Mouse (Mus musculus) mammary gland, adult 2 months (tissue): ENCODE data around the gene Pick1. TPM values are rescaled to one million over a fixed set of nuclear protein-coding genes. Genes with fewer than 3 reads are reported as not detected.

Experiments
- polyA plus RNA-seq: library from polyadenylated mRNA; depleted of rRNA; stranded (reverse); fragments of >200 nt; gene quantifications from 2 replicates; pipeline ENCODE4 v1.2.3, GENCODE M21; 2012; ENCODE audit warnings: low replicate concordance; rRNA removed

The Pick1 gene
- polyA plus RNA-seq, result 24.4 and 24.7 TPM in 2 replicates

GRCm38 (mm10) chr15:79229058-79229821 is at the start of gene Pick1, which contains the start of gene Gm49486:
Gene Pick1, plus strand, starts transcription at chr15:79229173.
Gene Gm49486, plus strand, starts transcription at chr15:79229391.

DNA sequence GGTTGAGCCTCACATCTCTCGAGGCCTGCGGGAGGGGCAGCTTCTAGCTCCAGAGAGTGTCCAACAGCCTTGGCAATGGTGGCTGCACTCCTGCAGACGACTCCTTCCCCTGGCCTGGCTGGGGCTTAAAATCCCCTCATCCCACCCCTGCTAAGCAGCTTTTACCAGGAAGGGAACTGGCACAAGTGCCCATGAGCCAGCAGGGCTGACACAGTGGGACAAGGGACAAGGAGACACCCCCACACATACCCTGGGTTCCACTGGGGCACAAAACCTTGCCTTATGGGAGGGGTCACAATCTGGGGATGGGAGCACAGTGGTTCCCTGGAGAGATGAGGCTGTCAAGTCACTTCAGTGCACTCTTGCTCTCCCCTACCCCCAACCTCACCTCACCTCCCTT is 25.7 kb downstream of the Pick1 start, which contains the start of gene Slc16a8:
Gene Slc16a8 (minus strand): TSS at position 101 of the 400 bp plus-strand sequence.

GRCm38 (mm10) chr15:79285399-79285798 is 56.4 kb downstream of the Pick1 start, which contains the start of gene Baiap2l2:
Gene Baiap2l2, minus strand, starts transcription at chr15:79285537.

Other genes with a start within 250 kb of the Pick1 start
- gene H1f0, start 200.7 kb upstream of the Pick1 start, polyA plus RNA-seq, result 54.9 and 109 TPM in 2 replicates
- 0.22 and 2.2 TPM in 2 replicates for gene Galr3, start 187.3 kb upstream of the Pick1 start, polyA plus RNA-seq
- 50.2 and 76.0 TPM in 2 replicates for gene Ankrd54, start 166.3 kb upstream of the Pick1 start, polyA plus RNA-seq
- 133 and 209 TPM in 2 replicates for gene Eif3l, start 154.0 kb upstream of the Pick1 start, polyA plus RNA-seq
- gene Micall1, start 120.3 kb upstream of the Pick1 start, polyA plus RNA-seq, result 31.8 and 55.0 TPM in 2 replicates
- 30.3 and 37.2 TPM in 2 replicates for gene Polr2f, start 88.2 kb upstream of the Pick1 start, polyA plus RNA-seq
- 1.7 and 2.4 TPM in 2 replicates for gene 1700088E04Rik, start 87.9 kb upstream of the Pick1 start, polyA plus RNA-seq
- gene Sox10, start 63.9 kb upstream of the Pick1 start, polyA plus RNA-seq, result 49.5 and 61.8 TPM in 2 replicates
- gene Gm49486, start 218 bp downstream of the Pick1 start, polyA plus RNA-seq, result 0.16 TPM in 1 of 2 replicates, not detected in the other
- 0.39 and 0.56 TPM in 2 replicates for gene Slc16a8, start 25.6 kb downstream of the Pick1 start, polyA plus RNA-seq
- gene Baiap2l2, start 56.4 kb downstream of the Pick1 start, polyA plus RNA-seq, result 3.0 and 9.8 TPM in 2 replicates
- gene Pla2g6, start 99.2 kb downstream of the Pick1 start, polyA plus RNA-seq, result 40.1 and 46.3 TPM in 2 replicates
- 3.9 and 7.9 TPM in 2 replicates for gene Maff, start 117.4 kb downstream of the Pick1 start, polyA plus RNA-seq
- 174 and 318 TPM in 2 replicates for gene Tmem184b, start 174.4 kb downstream of the Pick1 start, polyA plus RNA-seq
- gene Csnk1e, start 226.4 kb downstream of the Pick1 start, polyA plus RNA-seq, result 54.3 and 68.8 TPM in 2 replicates